Mouse (Mus musculus): ENCODE measurements at regions not wholly inside any gene's neighbourhood (a gene's known extent, or its start where the extent isn't known, plus 50 kb on each side); places are given as distances from the start of the nearest gene placed in this dataset.
"Not testable (repeated sequence)": the region's sequence is repeated elsewhere in the genome, so short reads cannot be mapped to it uniquely, and the experiment has no call there.

GRCm38 (mm10) chr10:37873925-37874324 is 735.2 kb upstream of the Marcks start:
- in situ Hi-C loops (cut with MboI, MseI): no loop called here

GRCm38 (mm10) chr10:37861001-37861400 is 722.3 kb upstream of the Marcks start:
- in situ Hi-C loops (cut with MboI, MseI): no loop called here

- in situ Hi-C loops (cut with MboI, MseI): no loop called here
Observed at GRCm38 (mm10) chr10:37849291-37849846, 710.6 kb upstream of the Marcks start.

- in situ Hi-C loops (cut with MboI, MseI): no loop called here
Observed at GRCm38 (mm10) chr10:37842820-37843219, 704.1 kb upstream of the Marcks start.

GRCm38 (mm10) chr10:37841842-37842241 is 703.1 kb upstream of the Marcks start:
- in situ Hi-C loops (cut with MboI, MseI): no loop called here

GRCm38 (mm10) chr10:37837721-37838120 is 699.0 kb upstream of the Marcks start:
- in situ Hi-C loops (cut with MboI, MseI): no loop called here

- in situ Hi-C loops (cut with MboI, MseI): no loop called here
Observed at GRCm38 (mm10) chr10:37813026-37813425, 674.3 kb upstream of the Marcks start.

- in situ Hi-C loops (cut with MboI, MseI): no loop called here
Observed at GRCm38 (mm10) chr10:37812405-37812851, 673.7 kb upstream of the Marcks start.

GRCm38 (mm10) chr10:37811789-37812188 is 673.1 kb upstream of the Marcks start:
- in situ Hi-C loops (cut with MboI, MseI): no loop called here

GRCm38 (mm10) chr10:37803225-37803805 is 664.6 kb upstream of the Marcks start:
- in situ Hi-C loops (cut with MboI, MseI): no loop called here

GRCm38 (mm10) chr10:37799397-37799796 is 660.7 kb upstream of the Marcks start:
- in situ Hi-C loops (cut with MboI, MseI): no loop called here

GRCm38 (mm10) chr10:37798285-37798684 is 659.6 kb upstream of the Marcks start:
- in situ Hi-C loops (cut with MboI, MseI): no loop called here

- in situ Hi-C loops (cut with MboI, MseI): no loop called here
Observed at GRCm38 (mm10) chr10:37797701-37798100, 659.0 kb upstream of the Marcks start.

GRCm38 (mm10) chr10:37792878-37793277 is 654.2 kb upstream of the Marcks start:
- in situ Hi-C loops (cut with MboI, MseI): no loop called here

GRCm38 (mm10) chr10:37788049-37788448 is 649.3 kb upstream of the Marcks start:
- in situ Hi-C loops (cut with MboI, MseI): no loop called here

GRCm38 (mm10) chr10:37779383-37780302 is 640.9 kb upstream of the Marcks start:
- in situ Hi-C loops (cut with MboI, MseI): no loop called here

GRCm38 (mm10) chr10:37760542-37761367 is 622.0 kb upstream of the Marcks start:
- in situ Hi-C loops (cut with MboI, MseI): no loop called here

- in situ Hi-C loops (cut with MboI, MseI): no loop called here
Observed at GRCm38 (mm10) chr10:37741581-37741980, 602.9 kb upstream of the Marcks start.

GRCm38 (mm10) chr10:37739024-37739423 is 600.3 kb upstream of the Marcks start:
- in situ Hi-C loops (cut with MboI, MseI): no loop called here

GRCm38 (mm10) chr10:37725609-37726008 is 586.9 kb upstream of the Marcks start:
- in situ Hi-C loops (cut with MboI, MseI): no loop called here

GRCm38 (mm10) chr10:37724994-37725393 is 586.3 kb upstream of the Marcks start:
- in situ Hi-C loops (cut with MboI, MseI): not testable (repeated sequence)

- in situ Hi-C loops (cut with MboI, MseI): no loop called here
Observed at GRCm38 (mm10) chr10:37720748-37721147, 582.0 kb upstream of the Marcks start.

Measured in regulatory T cell (primary cell).